7 mouse cellular contexts compared by ENCODE assay signal in the genomic region with DNA sequence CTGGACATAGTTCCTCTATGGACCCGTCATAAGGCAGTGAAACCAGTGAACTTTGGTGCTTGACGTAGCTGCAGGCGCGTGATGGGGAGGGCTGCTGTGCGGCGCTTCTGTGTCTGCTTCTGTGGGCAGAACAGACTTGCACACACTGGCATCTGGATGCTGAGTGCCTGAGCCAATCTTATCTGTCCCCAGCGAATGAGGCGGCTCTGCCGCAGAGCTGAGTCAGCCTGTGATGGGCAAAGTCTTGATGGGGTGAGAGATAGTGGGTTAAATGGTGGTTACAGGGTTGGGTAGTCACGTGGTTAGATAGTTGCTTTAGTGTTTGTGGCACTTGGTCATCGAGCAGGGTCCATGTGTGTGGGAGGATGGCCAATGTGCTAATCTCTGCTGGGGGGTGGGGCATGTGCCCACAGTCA. TPM values are rescaled to one million over a fixed set of nuclear protein-coding genes. Genes with fewer than 3 reads are reported as not detected.
DNase-seq lines count a peak whose midpoint lies in the region; ATAC-seq and TF ChIP-seq lines count a peak whose summit lies in the region.

No protein-coding gene starts in this region.

- H3K27ac ChIP-seq in ES-Bruce4 (ENCODE audit: insufficient read depth, low read length): 0 out of 2 replicates have a peak overlapping the region, but pooled peaks have one; percentile 76
- H3K27ac ChIP-seq in embryonic fibroblast, embryonic 13.5 days (ENCODE audit: insufficient read depth, low read length): peak overlapping the region; percentile 99; the same call in 1 of the 2 replicates
- peak overlapping the region; percentile 76; the same call in 1 of the 2 replicates for H3K27ac ChIP-seq in hindbrain, postnatal 0 days
- peak overlapping the region; percentile 95 for H3K27ac ChIP-seq in limb, embryonic 10.5 days

- no peak for ATAC-seq in hindbrain, postnatal 0 days

- no peak for TF ChIP-seq EP300 in ES-Bruce4 (IDR thresholded peaks at IDR 0.05; ENCODE audit: insufficient read depth, low read depth, low read length)

- H3K9ac ChIP-seq in ES-Bruce4 (ENCODE audit: low read depth, poor library complexity, severe bottlenecking): 0 out of 2 replicates have a peak overlapping the region, but pooled peaks have one; percentile 64
- H3K9ac ChIP-seq in hindbrain, postnatal 0 days (replicated peaks; ENCODE audit: low read length): no peak overlapping the region

- H3K9me3 ChIP-seq in ES-Bruce4 (replicated peaks; ENCODE audit: control insufficient read depth, insufficient read depth, low read length, poor library complexity, severe bottlenecking): no peaks in the 10 kb centered on the region
- no peaks in the 10 kb centered on the region for H3K9me3 ChIP-seq in hindbrain, postnatal 0 days (ENCODE audit: low read length)
- no peaks in the 10 kb centered on the region for H3K9me3 ChIP-seq in limb, embryonic 10.5 days (replicated peaks)

- no peak overlapping the region for H3K4me2 ChIP-seq in hindbrain, postnatal 0 days (ENCODE audit: low read depth, low read length)

- no peaks in the 10 kb centered on the region; the same call in 1 of the 2 replicates for H3K36me3 ChIP-seq in ES-Bruce4 (ENCODE audit: control insufficient read depth, insufficient read depth, low read length, poor library complexity, severe bottlenecking)
- H3K36me3 ChIP-seq in hindbrain, postnatal 0 days (ENCODE audit: insufficient read depth, low read length): peaks cover 2% of the 10 kb centered on the region; the same call in 1 of the 2 replicates
- H3K36me3 ChIP-seq in limb, embryonic 10.5 days: peaks cover 28% of the 10 kb centered on the region

- no peak for TF ChIP-seq POLR2A in ES-Bruce4 (IDR thresholded peaks at IDR 0.05; ENCODE audit: insufficient read depth, low read length)
- no peak for TF ChIP-seq POLR2A in embryonic fibroblast, embryonic 13.5 days (IDR thresholded peaks at IDR 0.05; ENCODE audit: low read depth, low read length)

- DNase-seq in A20 (ENCODE audit: low read depth, low spot score): peak; percentile 87
- DNase-seq in hindbrain, postnatal 0 days (ENCODE audit: low spot score): peak; percentile 10
- DNase-seq in limb, embryonic 10.5 days (ENCODE audit: low spot score): no peak
- peak; percentile 94 to 96 for DNase-seq in monocyte, adult 2 months (ENCODE audit: low read depth in 1 of 2, low spot score in 2 of 2)
- peak; percentile 79 for DNase-seq in thymus, postnatal 14 days

- H3K4me3 ChIP-seq in ES-Bruce4 (ENCODE audit: low read depth, low read length): no peak overlapping the region
- no peak overlapping the region for H3K4me3 ChIP-seq in embryonic fibroblast, embryonic 13.5 days (ENCODE audit: insufficient read depth, low read length)
- H3K4me3 ChIP-seq in hindbrain, postnatal 0 days (ENCODE audit: low read length): no peak overlapping the region
- H3K4me3 ChIP-seq in limb, embryonic 10.5 days: no peak overlapping the region

- peaks cover 3% of the 10 kb centered on the region for H3K4me1 ChIP-seq in ES-Bruce4 (ENCODE audit: control insufficient read depth, insufficient read depth, low read length)
- H3K4me1 ChIP-seq in embryonic fibroblast, embryonic 13.5 days (ENCODE audit: control insufficient read depth, insufficient read depth, low read length): peaks cover 10% of the 10 kb centered on the region; the same call in 1 of the 2 replicates
- peaks cover 5% of the 10 kb centered on the region for H3K4me1 ChIP-seq in hindbrain, postnatal 0 days (ENCODE audit: insufficient read depth, low read length)
- H3K4me1 ChIP-seq in limb, embryonic 10.5 days: peaks cover 65% of the 10 kb centered on the region

- H3K27me3 ChIP-seq in ES-Bruce4 (ENCODE audit: control insufficient read depth, insufficient read depth, low read length, poor library complexity, severe bottlenecking): no peaks in the 10 kb centered on the region
- no peaks in the 10 kb centered on the region for H3K27me3 ChIP-seq in hindbrain, postnatal 0 days (ENCODE audit: insufficient read depth, low read length)
- no peaks in the 10 kb centered on the region for H3K27me3 ChIP-seq in limb, embryonic 10.5 days (ENCODE audit: low read depth, poor library complexity, severe bottlenecking)

- no peak for TF ChIP-seq CTCF in ES-Bruce4 (IDR thresholded peaks at IDR 0.05; ENCODE audit: low read depth, low read length)
- no peak for TF ChIP-seq CTCF in embryonic fibroblast, embryonic 13.5 days (IDR thresholded peaks at IDR 0.05; ENCODE audit: borderline replicate concordance, insufficient read depth, low read length)
- TF ChIP-seq CTCF in hindbrain, postnatal 0 days (IDR thresholded peaks at IDR 0.05; ENCODE audit: low read depth): no peak

- 72% methylated on average over 11 of the region's 11 CpGs for WGBS in hindbrain, postnatal 0 days
- 74% methylated on average over 11 of the region's 11 CpGs for WGBS in limb, embryonic 10.5 days

RNA-seq across cellular contexts. Expression of gene Zfp36, which starts 2.9 kb away (rescaled TPM):
- polyA plus RNA-seq in ES-Bruce4 (2011; ENCODE audit: insufficient read depth, insufficient read length, low read depth, missing spikeins): 25.7 and 26.0 TPM in 2 replicates
- polyA plus RNA-seq in embryonic fibroblast, embryonic 13.5 days (2011; ENCODE audit: insufficient read length, low read depth, missing spikeins): 23.4 and 27.4 TPM in 2 replicates
- 2.1 and 3.9 TPM in 2 replicates for total RNA-seq in hindbrain, postnatal 0 days (2014; rRNA removed)
- 3.0 and 3.4 TPM in 2 replicates for polyA plus RNA-seq in hindbrain, postnatal 0 days (2015; fragmentation: Nextera tagmentation; extraction: Ambion mirVana)
- polyA plus RNA-seq in limb, embryonic 10.5 days (2016; fragmentation: Nextera tagmentation; extraction: Ambion mirVana): 7.5 and 7.9 TPM in 2 replicates

RNA-seq across cellular contexts. Expression of gene Med29, which starts 9.5 kb away (rescaled TPM):
- 16.6 and 18.1 TPM in 2 replicates for polyA plus RNA-seq in ES-Bruce4 (2011; ENCODE audit: insufficient read depth, insufficient read length, low read depth, missing spikeins)
- polyA plus RNA-seq in embryonic fibroblast, embryonic 13.5 days (2011; ENCODE audit: insufficient read length, low read depth, missing spikeins): 18.2 and 19.4 TPM in 2 replicates
- 33.6 and 39.5 TPM in 2 replicates for total RNA-seq in hindbrain, postnatal 0 days (2014; rRNA removed)
- polyA plus RNA-seq in hindbrain, postnatal 0 days (2015; fragmentation: Nextera tagmentation; extraction: Ambion mirVana): 42.1 and 42.9 TPM in 2 replicates
- 65.1 and 67.0 TPM in 2 replicates for polyA plus RNA-seq in limb, embryonic 10.5 days (2016; fragmentation: Nextera tagmentation; extraction: Ambion mirVana)

RNA-seq across cellular contexts. Expression of gene Paf1, which starts 9.8 kb away (rescaled TPM):
- polyA plus RNA-seq in ES-Bruce4 (2011; ENCODE audit: insufficient read depth, insufficient read length, low read depth, missing spikeins): 88.7 and 96.2 TPM in 2 replicates
- 73.5 and 82.5 TPM in 2 replicates for polyA plus RNA-seq in embryonic fibroblast, embryonic 13.5 days (2011; ENCODE audit: insufficient read length, low read depth, missing spikeins)
- 56.7 and 67.6 TPM in 2 replicates for total RNA-seq in hindbrain, postnatal 0 days (2014; rRNA removed)
- 83.0 and 84.1 TPM in 2 replicates for polyA plus RNA-seq in hindbrain, postnatal 0 days (2015; fragmentation: Nextera tagmentation; extraction: Ambion mirVana)
- 81.3 and 91.5 TPM in 2 replicates for polyA plus RNA-seq in limb, embryonic 10.5 days (2016; fragmentation: Nextera tagmentation; extraction: Ambion mirVana)

RNA-seq across cellular contexts. Expression of gene Plekhg2, which starts 10.6 kb away (rescaled TPM):
- polyA plus RNA-seq in ES-Bruce4 (2011; ENCODE audit: insufficient read depth, insufficient read length, low read depth, missing spikeins): 85.5 and 90.1 TPM in 2 replicates
- polyA plus RNA-seq in embryonic fibroblast, embryonic 13.5 days (2011; ENCODE audit: insufficient read length, low read depth, missing spikeins): 66.5 and 68.5 TPM in 2 replicates
- total RNA-seq in hindbrain, postnatal 0 days (2014; rRNA removed): 18.6 and 20.6 TPM in 2 replicates
- polyA plus RNA-seq in hindbrain, postnatal 0 days (2015; fragmentation: Nextera tagmentation; extraction: Ambion mirVana): 9.1 and 10.0 TPM in 2 replicates
- polyA plus RNA-seq in limb, embryonic 10.5 days (2016; fragmentation: Nextera tagmentation; extraction: Ambion mirVana): 90.5 and 118 TPM in 2 replicates

RNA-seq across cellular contexts. Expression of gene Rps16, which starts 32.5 kb away (rescaled TPM):
- polyA plus RNA-seq in ES-Bruce4 (2011; ENCODE audit: insufficient read depth, insufficient read length, low read depth, missing spikeins): 1,972 and 2,086 TPM in 2 replicates
- polyA plus RNA-seq in embryonic fibroblast, embryonic 13.5 days (2011; ENCODE audit: insufficient read length, low read depth, missing spikeins): 997 and 1,079 TPM in 2 replicates
- 97.7 and 154 TPM in 2 replicates for total RNA-seq in hindbrain, postnatal 0 days (2014; rRNA removed)
- polyA plus RNA-seq in hindbrain, postnatal 0 days (2015; fragmentation: Nextera tagmentation; extraction: Ambion mirVana): 539 and 575 TPM in 2 replicates
- polyA plus RNA-seq in limb, embryonic 10.5 days (2016; fragmentation: Nextera tagmentation; extraction: Ambion mirVana): 972 and 1,174 TPM in 2 replicates
